Mouse (Mus musculus): ENCODE results near the gene Tmem104. TPM values are rescaled to one million over a fixed set of nuclear protein-coding genes. Genes with fewer than 3 reads are reported as not detected.
A peak's percentile ranks its signal among the peaks of the same experiment; 100 is the strongest.

The Tmem104 gene
- total and polyA plus RNA-seq, 3 experiments, result 23.7 to 34.7 (median 27.9) TPM

GRCm38 (mm10) chr11:115282723-115283485, 95.6 kb downstream of the Tmem104 start:
- DNase-seq, result peak; percentile 80

- DNase-seq, result no peak
Observed at GRCm38 (mm10) chr11:115283486-115283765, 96.1 kb downstream of the Tmem104 start.

GRCm38 (mm10) chr11:115283891-115284620, 96.8 kb downstream of the Tmem104 start:
- no peak for DNase-seq

- DNase-seq, result no peak
Observed at GRCm38 (mm10) chr11:115285282-115285681, 98.0 kb downstream of the Tmem104 start.

GRCm38 (mm10) chr11:115286201-115286993, 99.1 kb downstream of the Tmem104 start:
- DNase-seq, result no peak

GRCm38 (mm10) chr11:115287386-115287785, 100.1 kb downstream of the Tmem104 start:
- DNase-seq, result no peak

- no peak for DNase-seq
Observed at GRCm38 (mm10) chr11:115288305-115288704, 101.0 kb downstream of the Tmem104 start.

DNA sequence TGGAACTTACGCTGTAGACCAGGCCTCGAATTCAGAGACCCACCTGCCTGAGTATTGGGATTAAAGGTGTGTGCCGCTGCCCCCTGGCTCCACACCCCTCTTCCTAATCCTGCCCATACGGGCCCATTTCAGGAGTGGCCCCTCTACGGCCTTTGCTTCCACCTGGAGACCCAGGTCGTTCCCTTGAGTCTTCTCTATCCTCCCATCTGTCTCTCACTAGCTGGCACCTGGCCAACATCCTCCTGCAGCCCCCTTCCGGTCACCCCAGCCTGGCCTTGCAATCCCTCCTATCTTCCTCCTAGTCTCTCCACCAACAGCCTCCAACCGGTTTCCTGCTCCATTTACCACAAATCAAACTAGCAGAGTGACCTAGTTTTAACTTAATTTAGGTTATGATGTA, 102.6 kb downstream of the Tmem104 start:
- DNase-seq, result no peak

DNA sequence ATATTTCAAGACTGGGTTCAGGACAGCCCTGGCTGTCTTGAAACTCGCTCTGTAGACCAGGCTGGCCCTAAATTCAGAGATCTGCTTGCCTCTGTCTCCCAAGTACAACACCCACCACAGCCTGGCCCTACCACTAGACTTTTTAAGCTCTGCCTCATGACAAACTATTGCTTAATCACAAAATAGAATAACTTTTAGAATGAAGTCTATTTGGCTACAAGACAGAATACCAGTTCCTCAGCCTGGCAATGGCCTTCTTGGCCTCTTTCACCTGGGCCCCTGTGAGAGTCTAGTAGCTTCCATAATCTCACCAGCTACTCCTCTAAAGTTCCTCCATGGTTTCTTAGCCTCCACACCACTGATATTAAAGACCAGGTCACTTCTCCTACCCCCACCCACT, 103.0 kb downstream of the Tmem104 start:
- DNase-seq, result no peak

- peak; percentile 86 for DNase-seq
Observed at GRCm38 (mm10) chr11:115290919-115291318, 103.6 kb downstream of the Tmem104 start.

- peak; percentile 42 for DNase-seq
Observed at GRCm38 (mm10) chr11:115291503-115291902, 104.2 kb downstream of the Tmem104 start.

GRCm38 (mm10) chr11:115292631-115293375, 105.5 kb downstream of the Tmem104 start:
- peak; percentile 68 for DNase-seq

DNA sequence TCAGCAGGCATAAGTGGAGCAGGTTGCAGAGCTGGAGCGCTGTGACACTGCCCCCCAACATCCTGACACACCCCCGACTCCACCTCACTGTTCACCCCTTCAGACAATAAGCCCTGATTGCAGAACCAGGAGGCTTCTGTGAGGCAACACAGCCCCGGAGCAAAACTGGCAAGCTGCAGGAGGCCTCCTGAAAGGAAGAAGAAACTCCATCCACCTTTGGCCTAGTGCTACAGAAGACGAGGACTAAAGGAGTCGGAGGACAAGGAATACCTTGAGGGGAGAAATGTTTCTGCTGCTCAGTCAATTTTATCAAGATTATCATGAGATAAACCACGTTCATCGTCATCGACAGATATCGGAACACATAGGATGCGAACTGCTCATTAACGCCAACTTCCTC, 108.7 kb downstream of the Tmem104 start:
- DNase-seq, result no peak

Small RNA genes lying within 50 kb of the gene (microRNA-seq; reads per million reads assigned to microRNA genes)
- 0 reads per million in 2 experiments for gene Gm25837

Other genes starting within 250 kb of the Tmem104 start
- gene Cd300c, start 218.3 kb upstream of the Tmem104 start, total RNA-seq (2021), result not detected
- gene Cd300c, start 218.3 kb upstream of the Tmem104 start, polyA plus RNA-seq (2012; rRNA removed), result 0.58 TPM in 1 of 2 replicates, not detected in the other
- gene Cd300ld, start 197.6 kb upstream of the Tmem104 start, total RNA-seq (2021), result 1 to 10 TPM in 1 of 2 experiments, under 1 TPM in 1; 0.89 to 2.7 TPM
- gene Cd300ld, start 197.6 kb upstream of the Tmem104 start, polyA plus RNA-seq (2012; rRNA removed), result 0.45 and 0.64 TPM in 2 replicates
- gene Cd300c2, start 185.6 kb upstream of the Tmem104 start, total RNA-seq (2021), result 1 to 10 TPM; 3.5 to 5.5 TPM
- gene Cd300c2, start 185.6 kb upstream of the Tmem104 start, polyA plus RNA-seq (2012; rRNA removed), result 3.7 and 3.8 TPM in 2 replicates
- gene Cd300ld2, start 171.3 kb upstream of the Tmem104 start, total RNA-seq (2021), result not detected
- 0.56 TPM in 1 of 2 replicates, not detected in the other for gene Cd300ld2, start 171.3 kb upstream of the Tmem104 start, polyA plus RNA-seq (2012; rRNA removed)
- not detected for gene Cd300ld4, start 160.5 kb upstream of the Tmem104 start, total RNA-seq (2021)
- 0.21 TPM in 1 of 2 replicates, not detected in the other for gene Cd300ld4, start 160.5 kb upstream of the Tmem104 start, polyA plus RNA-seq (2012; rRNA removed)
- gene Cd300ld5, start 149.7 kb upstream of the Tmem104 start, total RNA-seq (2021), result 1 to 10 TPM; 5.0 to 8.0 TPM
- gene Cd300ld5, start 149.7 kb upstream of the Tmem104 start, polyA plus RNA-seq (2012; rRNA removed), result 0.49 and 0.68 TPM in 2 replicates
- 10 to 100 TPM in 1 of 2 experiments, 1 to 10 TPM in 1; 4.0 to 10.5 TPM for gene Cd300ld3, start 139.1 kb upstream of the Tmem104 start, total RNA-seq (2021)
- gene Cd300ld3, start 139.1 kb upstream of the Tmem104 start, polyA plus RNA-seq (2012; rRNA removed), result 10.6 and 11.2 TPM in 2 replicates
- gene Cd300e, start 125.3 kb upstream of the Tmem104 start, total RNA-seq (2021), result under 1 TPM; 0.78 to 0.86 TPM
- 0.04 TPM in 1 of 2 replicates, not detected in the other for gene Cd300e, start 125.3 kb upstream of the Tmem104 start, polyA plus RNA-seq (2012; rRNA removed)
- under 1 TPM; 0.55 to 0.58 TPM for gene Rab37, start 96.1 kb upstream of the Tmem104 start, total RNA-seq (2021)
- gene Rab37, start 96.1 kb upstream of the Tmem104 start, polyA plus RNA-seq (2012; rRNA removed), result 0.15 and 0.36 TPM in 2 replicates
- under 1 TPM; 0.55 to 0.90 TPM for gene Cd300lf, start 53.5 kb upstream of the Tmem104 start, total RNA-seq (2021)
- gene Cd300lf, start 53.5 kb upstream of the Tmem104 start, polyA plus RNA-seq (2012; rRNA removed), result 1.00 and 1.3 TPM in 2 replicates
- 10 to 100 TPM; 15.6 to 26.2 TPM for gene Slc9a3r1, start 24.1 kb upstream of the Tmem104 start, total RNA-seq (2021)
- gene Slc9a3r1, start 24.1 kb upstream of the Tmem104 start, polyA plus RNA-seq (2012; rRNA removed), result 14.8 and 15.0 TPM in 2 replicates
- gene Nat9, start 372 bp downstream of the Tmem104 start, total RNA-seq (2021), result 10 to 100 TPM; 20.0 to 29.2 TPM
- gene Nat9, start 372 bp downstream of the Tmem104 start, polyA plus RNA-seq (2012; rRNA removed), result 12.0 and 16.2 TPM in 2 replicates
- gene Grin2c, start 79.8 kb downstream of the Tmem104 start, total RNA-seq (2021), result 1 to 10 TPM; 2.3 to 9.4 TPM
- gene Grin2c, start 79.8 kb downstream of the Tmem104 start, polyA plus RNA-seq (2012; rRNA removed), result 13.8 and 25.5 TPM in 2 replicates
- 1,000 to 10,000 TPM; 1,196 to 1,476 TPM for gene Fdxr, start 89.6 kb downstream of the Tmem104 start, total RNA-seq (2021)
- 2,178 and 2,420 TPM in 2 replicates for gene Fdxr, start 89.6 kb downstream of the Tmem104 start, polyA plus RNA-seq (2012; rRNA removed)
- gene Fads6, start 110.2 kb downstream of the Tmem104 start, total RNA-seq (2021), result 10 to 100 TPM; 56.7 to 76.5 TPM
- 87.7 and 93.1 TPM in 2 replicates for gene Fads6, start 110.2 kb downstream of the Tmem104 start, polyA plus RNA-seq (2012; rRNA removed)
- not detected for gene Otop2, start 119.7 kb downstream of the Tmem104 start, total RNA-seq (2021)
- 0.12 TPM in 1 of 2 replicates, not detected in the other for gene Otop2, start 119.7 kb downstream of the Tmem104 start, polyA plus RNA-seq (2012; rRNA removed)
- under 1 TPM; 0.49 to 0.69 TPM for gene Ush1g, start 134.6 kb downstream of the Tmem104 start, total RNA-seq (2021)
- 0.50 and 0.52 TPM in 2 replicates for gene Ush1g, start 134.6 kb downstream of the Tmem104 start, polyA plus RNA-seq (2012; rRNA removed)
- gene Otop3, start 147.2 kb downstream of the Tmem104 start, total RNA-seq (2021), result not detected
- gene Otop3, start 147.2 kb downstream of the Tmem104 start, polyA plus RNA-seq (2012; rRNA removed), result 0.07 TPM in 1 of 2 replicates, not detected in the other
- 10 to 100 TPM; 23.8 to 25.0 TPM for gene Hid1, start 180.3 kb downstream of the Tmem104 start, total RNA-seq (2021)
- 27.1 and 27.3 TPM in 2 replicates for gene Hid1, start 180.3 kb downstream of the Tmem104 start, polyA plus RNA-seq (2012; rRNA removed)
- 100 to 1,000 TPM in 1 of 2 experiments, 10 to 100 TPM in 1; 67.8 to 169 TPM for gene Cdr2l, start 194.4 kb downstream of the Tmem104 start, total RNA-seq (2021)
- gene Cdr2l, start 194.4 kb downstream of the Tmem104 start, polyA plus RNA-seq (2012; rRNA removed), result 63.0 and 75.9 TPM in 2 replicates
- 100 to 1,000 TPM; 163 to 165 TPM for gene Mrpl58, start 216.3 kb downstream of the Tmem104 start, total RNA-seq (2021)
- 96.1 and 100 TPM in 2 replicates for gene Mrpl58, start 216.3 kb downstream of the Tmem104 start, polyA plus RNA-seq (2012; rRNA removed)
- gene Atp5h, start 232.5 kb downstream of the Tmem104 start, total RNA-seq (2021), result 100 to 1,000 TPM; 734 to 761 TPM
- gene Atp5h, start 232.5 kb downstream of the Tmem104 start, polyA plus RNA-seq (2012; rRNA removed), result 14.2 and 14.9 TPM in 2 replicates
- gene Kctd2, start 232.6 kb downstream of the Tmem104 start, total RNA-seq (2021), result 10 to 100 TPM; 52.1 to 72.0 TPM
- gene Kctd2, start 232.6 kb downstream of the Tmem104 start, polyA plus RNA-seq (2012; rRNA removed), result 62.9 and 80.0 TPM in 2 replicates